Mouse (Mus musculus) Patski (cell line): ENCODE measurements at regions not wholly inside any gene's neighbourhood (a gene's known extent, or its start where the extent isn't known, plus 50 kb on each side); places are given as distances from the start of the nearest gene placed in this dataset.

Source experiments
- ATAC-seq: fragments of 100-300 bp; one replicate; pipeline ENCODE4 v1.8.0; 2021
- CTCF ChIA-PET: fragments of 350-600 bp; sonication (Branson Sonifier 250); formaldehyde crosslinking; loops from one replicate; lab custom pipeline; 2022; ENCODE audit warnings: inconsistent platforms; lab: Charles Lee
- POLR2A ChIA-PET: fragments of 350-600 bp; sonication (Branson Sonifier 250); formaldehyde crosslinking; loops from one replicate; lab custom pipeline; 2022; ENCODE audit warnings: antibody characterized with exemption, inconsistent platforms; lab: Charles Lee
- DNase-seq: peaks from one replicate; pipeline ENCODE4 v3.0.0-alpha.2; 2011; ENCODE audit warnings: low read depth, low spot score
- H3K27me3 ChIP-seq: fragments of 371-371 bp; one replicate; pipeline ENCODE4 v1.5.1; 2021
- CTCF ChIP-seq: fragments of 100-300 bp; IDR thresholded peaks from one replicate; pipeline ENCODE4 v1.5.1; 2021
- in situ Hi-C: fragments of 300-500 bp; cut with MboI; formaldehyde crosslinking; loops from 3 replicates; pipeline ENCODE4 v1.11.1; 2018; ENCODE audit warnings: low pct_unique_long_range_greater_than_20kb, mixed read lengths

DNA sequence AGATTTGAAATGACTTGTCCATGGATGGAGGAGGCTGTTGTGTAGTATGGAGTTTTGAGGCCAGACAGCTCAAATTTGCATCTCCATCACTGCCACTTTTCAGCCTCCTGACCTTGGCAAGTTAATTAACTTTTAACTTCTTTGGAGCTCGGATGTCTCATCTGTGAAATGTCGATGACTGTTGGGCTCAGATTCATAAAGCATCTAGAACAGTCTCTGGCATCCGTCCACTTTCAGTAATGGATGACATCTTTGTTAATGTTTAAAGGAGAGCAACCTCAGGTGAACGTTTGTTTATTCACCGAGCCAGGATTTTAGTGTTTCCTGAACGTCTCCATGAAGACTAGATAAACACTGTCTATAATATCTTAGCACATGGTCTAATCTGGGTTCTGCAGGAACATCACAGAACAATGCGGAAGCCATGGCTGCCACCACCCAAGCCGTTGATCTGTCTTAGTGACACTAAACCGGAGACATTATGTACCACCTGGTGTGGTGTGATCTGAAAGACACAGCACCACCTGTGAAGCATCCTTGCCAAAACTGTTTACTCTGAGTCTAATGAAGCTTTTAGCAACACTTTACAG, 658.4 kb downstream of the Sorcs3 start:
- H3K27me3 ChIP-seq = no peaks in the 10 kb centered on the region
- DNase-seq (peak; percentile 55), ATAC-seq (peak; percentile 76)
- TF ChIP-seq CTCF = no peak
- ChIA-PET CTCF (interaction anchor here (1.9 kb wide), 1 partner anchor 16 kb away, joined by 4 read pairs; no protein-coding TSS in a partner anchor), POLR2A (no interaction called here)
- in situ Hi-C loops = no loop called here

DNA sequence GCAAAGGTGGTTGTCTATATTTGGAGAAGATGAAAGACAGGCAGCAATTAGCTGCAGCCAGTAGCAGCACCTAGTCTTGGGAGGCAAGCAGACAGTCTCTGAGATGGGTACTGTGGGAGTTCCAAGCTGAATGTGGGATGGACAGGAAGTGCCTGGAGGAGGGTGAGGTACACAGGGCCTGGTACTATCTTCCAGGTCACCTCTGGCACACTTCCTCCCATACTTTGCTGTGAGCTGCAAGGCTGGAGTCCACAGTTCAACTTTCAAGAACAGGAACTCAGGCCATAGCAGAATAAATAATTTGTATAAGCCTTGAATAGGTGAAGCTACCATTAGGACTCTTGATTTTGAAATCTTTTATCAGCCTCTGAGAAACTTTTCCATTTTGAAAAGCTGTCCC, 665.8 kb downstream of the Sorcs3 start:
- H3K27me3 ChIP-seq = no peaks in the 10 kb centered on the region
- TF ChIP-seq CTCF = no peak
- ChIA-PET CTCF (interaction anchor here (1.3 kb wide), 1 partner anchor 17 kb away, joined by 4 read pairs; no protein-coding TSS in a partner anchor), POLR2A (interaction anchor here (0.5 kb wide), 1 partner anchor 538 kb away, joined by 3 read pairs; no protein-coding TSS in a partner anchor)
- in situ Hi-C loops = no loop called here
- ATAC-seq (no peak), DNase-seq (no peak)

DNA sequence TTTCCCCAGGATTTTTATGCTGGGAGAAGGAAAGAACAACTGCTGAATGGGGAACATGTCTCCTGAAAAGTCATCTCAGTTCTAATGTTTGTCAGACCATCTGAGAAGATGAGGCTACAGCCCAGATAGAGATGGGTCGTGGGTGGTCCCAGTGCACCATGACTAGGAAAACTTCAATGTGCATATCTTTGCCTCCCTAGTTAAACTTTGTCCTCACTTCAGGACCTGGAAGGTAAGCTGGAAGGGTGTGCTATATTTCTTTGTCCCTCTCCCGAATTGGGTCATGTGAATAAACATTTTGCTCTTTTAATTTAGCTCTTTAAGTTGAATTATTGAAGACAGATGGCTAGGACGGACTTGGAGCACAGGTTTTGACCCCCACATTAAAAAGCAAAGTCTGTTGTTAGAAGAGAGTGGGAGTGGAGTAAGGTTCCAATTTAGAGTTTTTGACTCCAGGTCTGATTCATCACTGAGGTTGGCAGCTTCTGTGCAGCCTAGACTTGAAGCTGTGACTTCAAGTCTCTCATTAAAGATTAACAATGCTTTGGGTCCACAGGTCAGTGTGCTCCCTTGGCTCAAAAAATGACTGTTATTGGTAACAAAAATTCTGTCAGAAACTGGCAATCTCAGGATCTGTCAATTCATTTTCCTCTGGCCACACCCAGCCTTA, 675.8 kb downstream of the Sorcs3 start:
- H3K27me3 ChIP-seq = no peaks in the 10 kb centered on the region
- ChIA-PET CTCF (interaction anchor here (2.1 kb wide), 1 partner anchor 15 kb away, joined by 4 read pairs; no protein-coding TSS in a partner anchor), POLR2A (no interaction called here)
- in situ Hi-C loops = no loop called here
- TF ChIP-seq CTCF = no peak
- DNase-seq (no peak), ATAC-seq (no peak)

DNA sequence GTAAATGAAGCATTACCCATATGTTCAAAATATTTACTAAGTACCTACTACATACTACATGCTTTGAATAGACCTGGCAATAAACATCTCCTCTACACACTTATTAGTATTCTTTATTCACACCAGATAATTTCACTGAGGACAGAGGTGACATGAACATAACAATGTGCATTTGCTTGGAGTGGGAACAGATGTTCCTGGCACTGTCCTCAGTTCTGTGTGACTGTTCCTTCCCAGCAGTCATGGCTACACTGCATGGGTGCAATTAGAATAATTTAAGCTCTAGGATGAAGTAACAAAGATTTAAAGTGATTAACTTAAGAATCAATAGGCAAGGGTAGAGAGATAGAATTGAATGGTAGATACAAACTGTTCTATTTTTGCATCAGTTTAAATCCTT, 702.4 kb downstream of the Sorcs3 start:
- in situ Hi-C loops = no loop called here
- no peak for ATAC-seq
- peaks cover 1% of the 10 kb centered on the region for H3K27me3 ChIP-seq
- DNase-seq = no peak
- ChIA-PET POLR2A (no interaction called here), CTCF (no interaction called here)
- TF ChIP-seq CTCF = no peak

DNA sequence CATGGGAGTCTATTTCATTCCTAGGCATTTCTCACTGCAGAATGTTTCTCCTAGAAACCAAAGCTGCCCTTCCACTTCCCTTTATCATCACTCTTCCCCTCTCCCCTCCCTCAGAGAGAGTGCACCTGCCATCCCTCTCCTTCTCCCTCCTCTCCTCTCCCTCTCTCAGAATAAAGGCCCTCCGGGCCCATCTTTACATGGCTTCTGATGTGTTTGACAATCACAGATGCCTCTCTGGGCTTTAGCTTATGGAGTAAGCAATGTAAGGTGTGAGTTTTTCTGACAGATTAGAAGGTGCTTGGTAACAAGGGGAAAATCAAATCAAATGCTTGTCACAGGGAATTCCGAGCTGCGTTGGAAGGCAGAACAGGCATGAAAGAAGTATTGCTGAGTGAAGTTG, 707.2 kb downstream of the Sorcs3 start:
- in situ Hi-C loops = no loop called here
- POLR2A ChIA-PET = no interaction called here
- CTCF ChIA-PET = interaction anchor here (0.9 kb wide), 1 partner anchor 14 kb away, joined by 3 read pairs; no protein-coding TSS in a partner anchor
- no peak for TF ChIP-seq CTCF
- H3K27me3 ChIP-seq = peaks cover 15% of the 10 kb centered on the region
- DNase-seq (no peak), ATAC-seq (no peak)

DNA sequence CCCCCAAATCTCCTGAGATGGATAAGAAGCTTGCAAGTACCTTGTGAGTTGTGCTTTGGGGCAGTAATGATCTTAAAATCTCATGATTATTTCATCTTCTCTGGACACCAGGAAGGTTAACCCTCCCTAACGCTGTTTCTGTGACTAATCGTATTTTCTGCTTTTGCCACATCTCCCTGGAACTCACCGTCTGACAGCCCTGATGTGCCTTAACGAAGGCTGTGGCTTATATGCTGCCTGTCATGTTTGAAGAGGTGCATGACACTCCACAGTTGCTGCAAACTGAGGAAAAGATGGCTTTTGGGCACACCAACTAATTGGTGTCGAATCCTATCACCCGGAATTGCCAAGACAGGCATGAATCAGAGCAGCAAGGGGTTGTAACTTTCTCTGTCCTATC, 713.8 kb downstream of the Sorcs3 start:
- TF ChIP-seq CTCF = no peak
- H3K27me3 ChIP-seq = peaks cover 19% of the 10 kb centered on the region
- in situ Hi-C loops = no loop called here
- POLR2A ChIA-PET = no interaction called here
- CTCF ChIA-PET = no interaction called here
- DNase-seq (no peak), ATAC-seq (no peak)

DNA sequence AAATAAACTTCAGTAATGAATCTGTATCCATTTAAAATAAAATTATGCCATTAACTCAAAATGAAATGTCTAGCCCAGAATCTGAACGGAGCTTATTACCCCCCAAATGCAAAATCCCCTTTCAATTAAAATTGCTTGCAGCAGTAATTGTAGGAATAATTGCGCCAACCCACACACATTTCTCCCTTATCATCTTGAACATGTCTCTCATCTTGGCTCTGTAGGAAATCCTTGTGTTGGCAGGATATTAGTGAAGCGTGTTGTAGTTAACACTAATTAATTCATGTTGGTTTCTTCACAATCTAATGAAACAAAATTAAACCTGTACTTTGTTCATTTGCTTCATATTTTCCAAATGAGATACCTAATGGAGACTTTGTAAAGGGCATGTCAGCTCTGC, 741.8 kb downstream of the Sorcs3 start:
- no peak for DNase-seq
- POLR2A ChIA-PET = no interaction called here
- no peaks in the 10 kb centered on the region for H3K27me3 ChIP-seq
- no peak for ATAC-seq
- in situ Hi-C loops = no loop called here
- TF ChIP-seq CTCF = no peak
- CTCF ChIA-PET = no interaction called here
